Mouse (Mus musculus) midbrain, embryonic 14.5 days (tissue): Measurements from ENCODE around the gene U2surp. TPM values are rescaled to one million over a fixed set of nuclear protein-coding genes. Genes with fewer than 3 reads are reported as not detected.
A peak's percentile ranks its signal among the peaks of the same experiment; 100 is the strongest.

ENCODE experiments used
- ATAC-seq: fragments of 200-750 bp; cut with Nextera tagmentation; 2 replicates; pipeline ENCODE4 v1.8.0; 2017; ENCODE audit warnings: moderate number of reproducible peaks, moderate library complexity; ENCODE audit not compliant: low FRiP score, low TSS enrichment
- DNase-seq: peaks from one replicate; pipeline ENCODE4 v3.0.0-alpha.2; 2015
- H3K27ac ChIP-seq: fragments of 300-500 bp; sonication (generic); replicated peaks from 2 replicates; pipeline ENCODE4 v1.5.1; 2014; ENCODE audit warnings: mild to moderate bottlenecking, low read depth, low read length, moderate library complexity
- H3K27me3 ChIP-seq: fragments of 300-500 bp; sonication (generic); 2 replicates; pipeline ENCODE4 v1.6.1; 2014; ENCODE audit warnings: low read length, control low read depth, mixed read lengths; ENCODE audit not compliant: control insufficient read depth, insufficient read depth
- H3K36me3 ChIP-seq: fragments of 300-500 bp; sonication (generic); 2 replicates; pipeline ENCODE4 v1.6.1; 2014; ENCODE audit warnings: low read length, control low read depth; ENCODE audit not compliant: control insufficient read depth, insufficient read depth
- H3K4me1 ChIP-seq: fragments of 300-500 bp; sonication (generic); 2 replicates; pipeline ENCODE4 v1.6.1; 2014; ENCODE audit warnings: mild to moderate bottlenecking, antibody characterized with exemption, low read length, control low read depth; ENCODE audit not compliant: control insufficient read depth, insufficient read depth
- H3K4me2 ChIP-seq: fragments of 300-500 bp; sonication (generic); 2 replicates; pipeline ENCODE4 v1.6.1; 2014; ENCODE audit warnings: mild to moderate bottlenecking, low read length, moderate library complexity
- H3K4me3 ChIP-seq: fragments of 300-500 bp; sonication (generic); replicated peaks from 2 replicates; pipeline ENCODE4 v1.5.1; 2014; ENCODE audit warnings: low read depth, low read length
- H3K9ac ChIP-seq: fragments of 300-500 bp; sonication (generic); replicated peaks from 2 replicates; pipeline ENCODE4 v1.6.1; 2014; ENCODE audit warnings: mild to moderate bottlenecking, low read length, moderate library complexity
- H3K9me3 ChIP-seq: fragments of 300-500 bp; sonication (generic); 2 replicates; pipeline ENCODE4 v1.6.1; 2016; ENCODE audit warnings: low read length, control low read depth, mixed read lengths; ENCODE audit not compliant: control insufficient read depth
- WGBS: fragments of 180-500 bp; shearing (Covaris S2); extraction: QIAGEN DNeasy Blood & Tissue Kit; methylation state at CpG from one replicate; pipeline ENCODE4 v1.1.7; 2014; 5-methylcytosine and 5-hydroxymethylcytosine counted together
- polyA plus RNA-seq: library from polyadenylated mRNA; unstranded; fragments of >200 nt; fragmentation: Nextera tagmentation; extraction: Ambion mirVana; gene quantifications from 2 replicates; pipeline ENCODE4 v1.2.1, GENCODE M21; 2014

Gene U2surp
- polyA plus RNA-seq: 136 and 137 TPM in 2 replicates

DNA sequence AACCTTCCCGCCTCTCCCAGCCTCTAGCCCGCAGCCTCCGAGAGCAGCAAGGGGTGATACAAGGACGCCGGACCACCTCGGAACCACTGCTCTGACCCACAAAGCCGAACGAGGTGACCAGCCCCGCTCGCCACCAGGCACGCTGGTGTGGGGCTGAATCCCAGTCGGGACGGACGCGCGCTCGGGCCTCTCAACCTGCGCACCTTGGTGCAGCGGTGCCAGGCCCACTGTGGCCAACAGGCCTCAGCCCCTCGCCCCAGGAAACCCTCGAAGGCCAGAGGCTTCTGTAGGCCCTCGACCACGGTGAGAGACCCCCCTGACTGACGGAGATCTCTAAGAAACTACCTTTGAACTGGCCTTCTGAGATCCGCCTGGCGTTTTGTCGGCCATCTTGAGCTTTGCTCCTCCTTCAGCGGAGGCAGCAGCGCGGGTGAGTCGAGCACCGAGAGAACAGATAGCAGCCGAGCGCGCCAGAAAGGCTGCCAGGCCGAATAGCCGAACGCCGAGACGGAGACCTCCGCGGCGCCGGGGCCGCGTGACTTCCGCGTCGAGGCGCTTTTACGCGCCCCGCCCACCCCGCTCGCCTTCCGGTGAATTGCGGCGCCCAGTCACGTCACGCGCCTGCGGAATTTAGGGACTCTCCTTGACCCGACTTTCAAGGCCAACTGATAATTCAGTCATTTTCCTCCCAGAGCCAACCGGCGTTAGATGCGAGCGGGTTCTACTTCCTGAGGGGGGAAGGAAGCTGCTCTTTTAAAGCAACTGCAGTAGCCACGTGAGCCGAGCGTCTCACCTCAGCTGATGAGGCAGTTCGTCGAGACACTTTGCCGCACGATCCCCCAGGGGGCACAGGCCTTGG, at the start of gene U2surp:
Gene U2surp, minus strand, starts transcription at position 525 of the 859 bp plus-strand sequence.
- peaks cover 16% of the 10 kb centered on the region for H3K4me1 ChIP-seq
- H3K27ac ChIP-seq: peak within 1 kb of the TSS; percentile 88
- H3K9me3 ChIP-seq: no peaks in the 10 kb centered on the region
- peak within 1 kb of the TSS; percentile 89 for H3K9ac ChIP-seq
- peak within 1 kb of the TSS; percentile 97 for H3K4me2 ChIP-seq
- DNase-seq (peak; percentile 99), ATAC-seq (peak; percentile 96)
- H3K4me3 ChIP-seq: peak within 1 kb of the TSS; percentile 98
- no peaks in the 10 kb centered on the region for H3K27me3 ChIP-seq
- H3K36me3 ChIP-seq: no peaks in the 10 kb centered on the region
- under 1% methylated on average over 74 of the region's 74 CpGs for WGBS

GRCm38 (mm10) chr9:95559936-95560735, 48.3 kb upstream of the U2surp start:
- DNase-seq (peak; percentile 78), ATAC-seq (peak; percentile 62)
- Histone ChIP-seq H3K36me3 (no peaks in the 10 kb centered on the region), H3K4me3 (peak overlapping the region; percentile 67), H3K27ac (peak overlapping the region; percentile 83), H3K27me3 (peaks cover 27% of the 10 kb centered on the region), H3K9me3 (no peaks in the 10 kb centered on the region), H3K9ac (peak overlapping the region; percentile 82), H3K4me2 (peak overlapping the region; percentile 91), H3K4me1 (peaks cover 17% of the 10 kb centered on the region)
- WGBS: 12% methylated on average over 78 of the region's 78 CpGs

DNA sequence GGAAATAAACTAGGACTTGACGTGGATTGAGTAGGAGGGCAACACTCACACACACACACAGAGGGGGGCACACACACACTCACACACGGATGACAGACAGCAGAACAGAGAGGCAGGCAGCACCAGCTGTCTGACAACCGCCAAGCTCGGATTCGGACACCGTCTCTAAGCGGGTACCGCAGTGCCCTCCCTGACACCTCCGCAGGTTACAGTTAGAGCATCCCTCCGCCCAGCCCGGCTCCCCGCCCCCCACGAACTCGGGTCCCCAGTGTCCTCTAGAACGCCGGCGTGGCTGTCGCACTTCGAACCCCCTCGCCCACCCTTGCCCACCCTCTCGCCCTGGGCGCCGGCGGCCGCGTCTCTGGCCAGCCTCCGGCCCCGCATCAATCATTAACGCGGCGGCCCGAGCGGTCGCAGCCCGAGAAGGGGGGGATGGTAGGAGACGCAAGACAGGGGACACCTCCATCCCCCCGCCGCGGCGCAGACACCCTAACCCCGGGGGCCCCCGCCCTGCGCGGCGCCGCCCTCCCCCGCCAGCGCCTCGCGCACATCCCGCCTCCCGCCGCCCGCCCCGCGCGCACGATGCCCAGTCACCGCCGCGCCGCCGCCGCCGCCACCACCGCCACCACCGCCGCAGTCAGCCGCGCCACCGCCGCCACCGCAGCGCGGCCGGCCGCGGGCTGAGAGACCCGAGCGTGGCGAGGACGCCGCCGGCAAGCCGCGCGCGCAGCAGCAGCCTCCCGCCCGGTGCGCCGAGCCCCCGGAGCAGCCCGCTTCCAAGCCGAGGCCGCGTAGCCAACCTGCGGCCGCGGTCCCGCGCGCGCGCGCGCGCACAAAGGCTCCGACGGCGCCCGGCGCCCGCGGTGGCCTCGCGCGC, 47.5 kb upstream of the U2surp start, which contains the start of gene Paqr9:
Gene Paqr9, plus strand, starts transcription at position 599 of the 877 bp plus-strand sequence.
- H3K9ac ChIP-seq: peak within 1 kb of the TSS; percentile 82
- peak within 1 kb of the TSS; percentile 83 for H3K27ac ChIP-seq
- DNase-seq: peak; percentile 85
- WGBS: under 1% methylated on average over 92 of the region's 118 CpGs
- peak within 1 kb of the TSS; percentile 91 for H3K4me2 ChIP-seq
- no peaks in the 10 kb centered on the region for H3K9me3 ChIP-seq
- H3K27me3 ChIP-seq: peaks cover 27% of the 10 kb centered on the region
- no peaks in the 10 kb centered on the region for H3K36me3 ChIP-seq
- peaks cover 17% of the 10 kb centered on the region for H3K4me1 ChIP-seq
- ATAC-seq: peak; percentile 73
- peak within 1 kb of the TSS; percentile 67 for H3K4me3 ChIP-seq

GRCm38 (mm10) chr9:95558726-95559058, 46.9 kb upstream of the U2surp start:
- no peak for ATAC-seq
- peak overlapping the region; percentile 83; the same call in 1 of the 2 replicates for H3K27ac ChIP-seq

DNA sequence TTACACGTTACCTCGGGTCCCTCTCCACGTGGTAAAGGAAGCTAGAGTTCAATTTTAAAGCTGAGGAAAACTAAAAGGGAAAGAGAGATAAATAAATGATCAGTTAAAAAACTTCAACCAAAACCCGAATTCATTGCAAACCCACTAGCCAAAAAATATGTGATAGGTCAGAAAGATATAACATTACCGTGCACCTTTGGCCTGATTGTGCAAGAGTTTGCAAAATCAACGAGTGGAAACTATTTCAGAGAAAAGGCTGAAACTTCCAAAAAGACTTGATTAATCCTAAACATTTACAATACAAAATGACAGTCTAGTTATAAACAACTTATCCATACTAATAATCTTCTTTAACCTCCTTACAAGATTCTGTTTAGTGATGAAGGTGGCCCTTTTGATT, 45.9 kb upstream of the U2surp start:
- Histone ChIP-seq H3K4me2 (no peak overlapping the region), H3K9me3 (no peaks in the 10 kb centered on the region), H3K27me3 (peaks cover 27% of the 10 kb centered on the region), H3K27ac (no peak overlapping the region), H3K4me3 (no peak overlapping the region), H3K4me1 (peaks cover 15% of the 10 kb centered on the region), H3K9ac (no peak overlapping the region), H3K36me3 (no peaks in the 10 kb centered on the region)
- DNase-seq (no peak), ATAC-seq (no peak)
- WGBS: 69% methylated on average over 6 of the region's 6 CpGs

More at GRCm38 (mm10) chr9:95558726-95559058, 46.9 kb upstream of the U2surp start:
- 7% methylated on average over 11 of the region's 11 CpGs for WGBS
- Histone ChIP-seq H3K9ac (peak overlapping the region; percentile 82), H3K27me3 (peaks cover 27% of the 10 kb centered on the region), H3K36me3 (no peaks in the 10 kb centered on the region), H3K4me3 (peak overlapping the region; percentile 67), H3K9me3 (no peaks in the 10 kb centered on the region), H3K4me1 (peaks cover 17% of the 10 kb centered on the region), H3K4me2 (peak overlapping the region; percentile 91)
- DNase-seq: peak; percentile 56

DNA sequence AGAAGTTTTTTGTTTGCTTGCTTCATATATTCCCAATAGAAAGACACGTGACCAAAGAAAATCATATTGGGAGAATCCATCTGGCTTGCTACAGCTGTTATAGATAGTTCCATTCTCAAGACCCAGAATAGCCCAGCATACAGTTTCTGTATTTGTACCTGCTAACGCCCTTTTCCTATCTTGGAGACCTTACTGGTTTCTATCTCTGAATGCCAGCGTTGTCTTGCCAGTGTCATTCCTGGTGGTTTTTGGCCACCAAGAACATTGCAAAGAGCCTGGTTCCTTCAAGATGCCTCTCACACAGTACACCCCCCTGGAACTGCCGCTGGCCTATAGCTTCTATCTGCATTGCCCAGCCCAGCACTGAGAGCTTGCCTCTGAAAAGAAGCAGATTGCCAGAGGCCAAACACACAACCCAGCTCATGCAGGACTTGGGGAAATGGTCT, 44.3 kb upstream of the U2surp start:
- Histone ChIP-seq H3K9me3 (no peaks in the 10 kb centered on the region), H3K27ac (no peak overlapping the region), H3K9ac (no peak overlapping the region), H3K27me3 (peaks cover 13% of the 10 kb centered on the region), H3K4me1 (peaks cover 9% of the 10 kb centered on the region), H3K4me3 (no peak overlapping the region), H3K36me3 (no peaks in the 10 kb centered on the region), H3K4me2 (no peak overlapping the region)
- DNase-seq (no peak), ATAC-seq (no peak)
- 95% methylated on average over 4 of the region's 4 CpGs for whole genome bisulfite sequencing

DNA sequence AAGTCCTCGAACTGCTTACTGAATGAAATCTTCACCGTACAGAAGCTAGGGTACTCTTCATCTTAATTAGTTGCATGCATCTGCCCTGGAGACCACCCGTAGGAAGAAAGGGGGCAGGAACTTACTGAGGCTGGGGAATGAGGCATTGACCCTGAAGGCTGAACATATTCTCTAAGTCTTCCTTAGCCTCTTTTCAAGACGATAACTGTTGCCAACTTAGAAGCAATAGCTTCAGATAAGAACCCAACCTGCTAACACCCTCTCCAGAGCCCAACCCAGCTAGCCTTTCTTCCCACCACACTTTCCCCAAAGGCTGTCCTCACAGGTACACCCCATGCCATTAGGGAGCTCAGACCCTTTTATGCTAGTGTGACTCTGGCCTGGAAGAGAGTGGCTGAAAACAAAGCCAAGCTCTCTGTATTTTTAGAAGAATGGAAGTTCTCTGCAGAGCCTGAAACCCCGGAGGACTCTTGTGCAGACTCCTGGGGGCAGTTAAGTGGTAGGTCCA, 43.5 kb upstream of the U2surp start:
- ATAC-seq: no peak
- H3K4me3 ChIP-seq: no peak overlapping the region
- WGBS: 73% methylated on average over 5 of the region's 5 CpGs

More for the DNA sequence above, 43.5 kb upstream of the U2surp start:
- DNase-seq: no peak
- Histone ChIP-seq H3K27ac (no peak overlapping the region), H3K36me3 (no peaks in the 10 kb centered on the region), H3K4me2 (no peak overlapping the region), H3K4me1 (peaks cover 3% of the 10 kb centered on the region), H3K9ac (no peak overlapping the region), H3K27me3 (peaks cover 5% of the 10 kb centered on the region; the same call in 1 of the 2 replicates), H3K9me3 (no peaks in the 10 kb centered on the region)
